Mouse (Mus musculus): ENCODE results near the gene Slc16a14. TPM values are rescaled to one million over a fixed set of nuclear protein-coding genes. Genes with fewer than 3 reads are reported as not detected.

Gene Slc16a14
- polyA plus RNA-seq, 1 experiment from 2014 or later: 11.4 TPM

GRCm38 (mm10) chr1:84879571-84880120 is 55.3 kb downstream of the Slc16a14 start:
- no peak overlapping the region for H3K27ac ChIP-seq
- no peaks in the 10 kb centered on the region for H3K9me3 ChIP-seq
- H3K36me3 ChIP-seq (replicated peaks): no peaks in the 10 kb centered on the region
- H3K4me1 ChIP-seq: peaks cover 3% of the 10 kb centered on the region; the same call in 1 of the 2 replicates
- H3K27me3 ChIP-seq: no peaks in the 10 kb centered on the region
- H3K4me2 ChIP-seq: no peak overlapping the region
- no peak overlapping the region for H3K4me3 ChIP-seq (replicated peaks)
- WGBS: 95% methylated on average over 8 of the region's 8 CpGs
- no peak overlapping the region for H3K9ac ChIP-seq
- no peak for ATAC-seq (ENCODE audit: low FRiP score)

- 93% methylated on average over 2 of the region's 2 CpGs for WGBS
- H3K9ac ChIP-seq: no peak overlapping the region
- no peaks in the 10 kb centered on the region for H3K9me3 ChIP-seq
- no peak overlapping the region for H3K4me2 ChIP-seq
- no peaks in the 10 kb centered on the region for H3K27me3 ChIP-seq
- no peak for ATAC-seq (ENCODE audit: low FRiP score)
- no peak overlapping the region for H3K27ac ChIP-seq
- no peaks in the 10 kb centered on the region for H3K36me3 ChIP-seq (replicated peaks)
- peaks cover 3% of the 10 kb centered on the region; the same call in 1 of the 2 replicates for H3K4me1 ChIP-seq
- H3K4me3 ChIP-seq (replicated peaks): no peak overlapping the region
These were observed 57.3 kb downstream of the Slc16a14 start for GRCm38 (mm10) chr1:84877590-84877989.

- Histone ChIP-seq H3K27ac (no peak overlapping the region), H3K9ac (no peak overlapping the region), H3K4me3 (replicated peaks) (no peak overlapping the region), H3K9me3 (no peaks in the 10 kb centered on the region), H3K27me3 (no peaks in the 10 kb centered on the region), H3K4me2 (no peak overlapping the region), H3K36me3 (replicated peaks) (no peaks in the 10 kb centered on the region), H3K4me1 (no peaks in the 10 kb centered on the region; the same call in 1 of the 2 replicates)
- 63% methylated on average over 4 of the region's 4 CpGs for WGBS
- ATAC-seq (ENCODE audit: low FRiP score): no peak
These were observed 62.0 kb downstream of the Slc16a14 start for GRCm38 (mm10) chr1:84872939-84873338.

- H3K36me3 ChIP-seq (replicated peaks): no peaks in the 10 kb centered on the region
- H3K9ac ChIP-seq: no peak overlapping the region
- H3K4me3 ChIP-seq (replicated peaks): no peak overlapping the region
- no peaks in the 10 kb centered on the region for H3K9me3 ChIP-seq
- H3K4me1 ChIP-seq: no peaks in the 10 kb centered on the region; the same call in 1 of the 2 replicates
- no peak for ATAC-seq (ENCODE audit: low FRiP score)
- WGBS: 12% methylated on average over 3 of the region's 3 CpGs
- no peak overlapping the region for H3K27ac ChIP-seq
- H3K27me3 ChIP-seq: no peaks in the 10 kb centered on the region
- H3K4me2 ChIP-seq: no peak overlapping the region
These were observed 62.8 kb downstream of the Slc16a14 start for GRCm38 (mm10) chr1:84872105-84872504.

GRCm38 (mm10) chr1:84871131-84871530 is 63.8 kb downstream of the Slc16a14 start:
- H3K4me1 ChIP-seq: no peaks in the 10 kb centered on the region; the same call in 1 of the 2 replicates
- H3K9ac ChIP-seq: no peak overlapping the region
- no peak overlapping the region for H3K4me3 ChIP-seq (replicated peaks)
- H3K36me3 ChIP-seq (replicated peaks): no peaks in the 10 kb centered on the region
- WGBS: 64% methylated on average over 6 of the region's 6 CpGs
- no peak for ATAC-seq (ENCODE audit: low FRiP score)
- no peak overlapping the region for H3K27ac ChIP-seq
- H3K27me3 ChIP-seq: no peaks in the 10 kb centered on the region
- H3K9me3 ChIP-seq: no peaks in the 10 kb centered on the region
- no peak overlapping the region for H3K4me2 ChIP-seq

GRCm38 (mm10) chr1:84869498-84869897 is 65.4 kb downstream of the Slc16a14 start:
- Histone ChIP-seq H3K4me3 (replicated peaks) (no peak overlapping the region), H3K9ac (no peak overlapping the region), H3K4me2 (no peak overlapping the region), H3K4me1 (no peaks in the 10 kb centered on the region; the same call in 1 of the 2 replicates), H3K27me3 (no peaks in the 10 kb centered on the region), H3K27ac (no peak overlapping the region), H3K36me3 (replicated peaks) (no peaks in the 10 kb centered on the region), H3K9me3 (no peaks in the 10 kb centered on the region)
- 47% methylated on average over 7 of the region's 7 CpGs for WGBS
- no peak for ATAC-seq (ENCODE audit: low FRiP score)

- 68% methylated on average over 4 of the region's 4 CpGs for WGBS
- no peaks in the 10 kb centered on the region for H3K27me3 ChIP-seq
These were observed 66.1 kb downstream of the Slc16a14 start for GRCm38 (mm10) chr1:84868841-84869240.

GRCm38 (mm10) chr1:84868311-84868710 is 66.6 kb downstream of the Slc16a14 start:
- no peak overlapping the region for H3K9ac ChIP-seq
- no peaks in the 10 kb centered on the region for H3K9me3 ChIP-seq
- H3K36me3 ChIP-seq (replicated peaks): no peaks in the 10 kb centered on the region
- H3K27me3 ChIP-seq: no peaks in the 10 kb centered on the region
- H3K4me3 ChIP-seq (replicated peaks): no peak overlapping the region
- no peak overlapping the region for H3K4me2 ChIP-seq
- no peaks in the 10 kb centered on the region; the same call in 1 of the 2 replicates for H3K4me1 ChIP-seq
- no peak for ATAC-seq (ENCODE audit: low FRiP score)
- H3K27ac ChIP-seq: no peak overlapping the region

More at GRCm38 (mm10) chr1:84868841-84869240, 66.1 kb downstream of the Slc16a14 start:
- no peaks in the 10 kb centered on the region for H3K9me3 ChIP-seq
- H3K4me1 ChIP-seq: no peaks in the 10 kb centered on the region; the same call in 1 of the 2 replicates
- ATAC-seq (ENCODE audit: low FRiP score): no peak
- no peak overlapping the region for H3K4me3 ChIP-seq (replicated peaks)
- no peak overlapping the region for H3K9ac ChIP-seq
- H3K4me2 ChIP-seq: no peak overlapping the region
- no peaks in the 10 kb centered on the region for H3K36me3 ChIP-seq (replicated peaks)
- H3K27ac ChIP-seq: no peak overlapping the region

- Histone ChIP-seq H3K36me3 (replicated peaks) (no peaks in the 10 kb centered on the region), H3K27me3 (no peaks in the 10 kb centered on the region), H3K4me1 (no peaks in the 10 kb centered on the region; the same call in 1 of the 2 replicates), H3K9me3 (no peaks in the 10 kb centered on the region), H3K4me2 (no peak overlapping the region), H3K9ac (no peak overlapping the region), H3K4me3 (replicated peaks) (no peak overlapping the region), H3K27ac (no peak overlapping the region)
- no peak for ATAC-seq (ENCODE audit: low FRiP score)
- WGBS: 100% methylated on average over 3 of the region's 3 CpGs
These were observed 68.2 kb downstream of the Slc16a14 start for GRCm38 (mm10) chr1:84866706-84867230.

- Histone ChIP-seq H3K36me3 (replicated peaks) (no peaks in the 10 kb centered on the region), H3K4me3 (replicated peaks) (no peak overlapping the region), H3K9ac (no peak overlapping the region), H3K4me2 (no peak overlapping the region), H3K9me3 (no peaks in the 10 kb centered on the region), H3K27me3 (no peaks in the 10 kb centered on the region), H3K27ac (no peak overlapping the region), H3K4me1 (no peaks in the 10 kb centered on the region; the same call in 1 of the 2 replicates)
- WGBS: 94% methylated on average over 6 of the region's 6 CpGs
- ATAC-seq (ENCODE audit: low FRiP score): no peak
These were observed 68.7 kb downstream of the Slc16a14 start for GRCm38 (mm10) chr1:84866231-84866630.

- H3K9me3 ChIP-seq: no peaks in the 10 kb centered on the region
- no peak for ATAC-seq (ENCODE audit: low FRiP score)
- no peaks in the 10 kb centered on the region for H3K27me3 ChIP-seq
- no peak overlapping the region for H3K4me2 ChIP-seq
- H3K27ac ChIP-seq: no peak overlapping the region
- H3K9ac ChIP-seq: no peak overlapping the region
- WGBS: 75% methylated on average over 2 of the region's 2 CpGs
- no peaks in the 10 kb centered on the region; the same call in 1 of the 2 replicates for H3K4me1 ChIP-seq
- no peak overlapping the region for H3K4me3 ChIP-seq (replicated peaks)
- H3K36me3 ChIP-seq (replicated peaks): no peaks in the 10 kb centered on the region
These were observed 70.3 kb downstream of the Slc16a14 start for GRCm38 (mm10) chr1:84864645-84865044.

- no peaks in the 10 kb centered on the region for H3K27me3 ChIP-seq
- no peak overlapping the region for H3K4me2 ChIP-seq
- no peak for ATAC-seq (ENCODE audit: low FRiP score)
- no peaks in the 10 kb centered on the region for H3K36me3 ChIP-seq (replicated peaks)
- no peaks in the 10 kb centered on the region for H3K4me1 ChIP-seq
- no peak overlapping the region for H3K4me3 ChIP-seq (replicated peaks)
- no peaks in the 10 kb centered on the region for H3K9me3 ChIP-seq
- 86% methylated on average over 1 of the region's 1 CpGs for WGBS
- no peak overlapping the region for H3K27ac ChIP-seq
- no peak overlapping the region for H3K9ac ChIP-seq
These were observed 73.7 kb downstream of the Slc16a14 start for GRCm38 (mm10) chr1:84861255-84861630.
